8 mouse cellular contexts compared by ENCODE assay signal in genomic region chr15:41162793-41163192, GRCm38 (mm10).
DNase-seq lines count a peak whose midpoint lies in the region; ATAC-seq lines count a peak whose summit lies in the region.

No protein-coding gene starts in this region.

- H3K27me3 ChIP-seq in hindbrain, embryonic 10.5 days (ENCODE audit: insufficient read depth, poor library complexity, severe bottlenecking) = no peaks in the 10 kb centered on the region
- H3K27me3 ChIP-seq in hindbrain, embryonic 13.5 days = no peaks in the 10 kb centered on the region
- H3K27me3 ChIP-seq in embryonic facial prominence, embryonic 10.5 days (replicated peaks; ENCODE audit: low read depth, poor library complexity, severe bottlenecking) = no peaks in the 10 kb centered on the region
- H3K27me3 ChIP-seq in stomach, embryonic 16.5 days (ENCODE audit: control insufficient read depth, insufficient read depth, low read length) = no peaks in the 10 kb centered on the region

- H3K36me3 ChIP-seq in hindbrain, embryonic 10.5 days = no peaks in the 10 kb centered on the region
- no peaks in the 10 kb centered on the region for H3K36me3 ChIP-seq in hindbrain, embryonic 13.5 days
- no peaks in the 10 kb centered on the region for H3K36me3 ChIP-seq in embryonic facial prominence, embryonic 10.5 days (replicated peaks)
- H3K36me3 ChIP-seq in stomach, embryonic 16.5 days (ENCODE audit: control insufficient read depth, insufficient read depth, low read length) = no peaks in the 10 kb centered on the region

- WGBS in hindbrain, embryonic 10.5 days = 6% methylated on average over 8 of the region's 8 CpGs
- 9% methylated on average over 8 of the region's 8 CpGs for WGBS in hindbrain, embryonic 13.5 days
- WGBS in embryonic facial prominence, embryonic 10.5 days = 5% methylated on average over 8 of the region's 8 CpGs
- 4% methylated on average over 8 of the region's 8 CpGs for WGBS in stomach, embryonic 16.5 days

- no peak overlapping the region for H3K4me2 ChIP-seq in hindbrain, embryonic 13.5 days
- peak overlapping the region; percentile 36; the same call in 1 of the 2 replicates for H3K4me2 ChIP-seq in stomach, embryonic 16.5 days (ENCODE audit: low read depth, low read length)

- ATAC-seq in hindbrain, embryonic 13.5 days (ENCODE audit: low FRiP score) = no peak
- peak; percentile 89 for ATAC-seq in megakaryocyte-erythroid progenitor cell, adult 5-6 weeks (replicated peaks; ENCODE audit: low FRiP score, low TSS enrichment, poor library complexity, severe bottlenecking)
- ATAC-seq in stomach, embryonic 16.5 days (ENCODE audit: insufficient read depth, low FRiP score) = no peak

- H3K9me3 ChIP-seq in hindbrain, embryonic 10.5 days = no peaks in the 10 kb centered on the region
- no peaks in the 10 kb centered on the region for H3K9me3 ChIP-seq in hindbrain, embryonic 13.5 days
- H3K9me3 ChIP-seq in embryonic facial prominence, embryonic 10.5 days = no peaks in the 10 kb centered on the region
- no peaks in the 10 kb centered on the region for H3K9me3 ChIP-seq in stomach, embryonic 16.5 days (replicated peaks; ENCODE audit: control insufficient read depth, low read length)

- no peak overlapping the region for H3K4me3 ChIP-seq in hindbrain, embryonic 10.5 days
- H3K4me3 ChIP-seq in hindbrain, embryonic 13.5 days = no peak overlapping the region
- H3K4me3 ChIP-seq in embryonic facial prominence, embryonic 10.5 days = no peak overlapping the region
- no peak overlapping the region for H3K4me3 ChIP-seq in stomach, embryonic 16.5 days (replicated peaks; ENCODE audit: low read length)

- no peak overlapping the region for H3K9ac ChIP-seq in hindbrain, embryonic 13.5 days
- no peak overlapping the region for H3K9ac ChIP-seq in stomach, embryonic 16.5 days (ENCODE audit: low read length)

- H3K4me1 ChIP-seq in hindbrain, embryonic 10.5 days (replicated peaks) = no peaks in the 10 kb centered on the region
- H3K4me1 ChIP-seq in hindbrain, embryonic 13.5 days (replicated peaks) = no peaks in the 10 kb centered on the region; the same call in 1 of the 2 replicates
- peaks cover 4% of the 10 kb centered on the region; the same call in 1 of the 2 replicates for H3K4me1 ChIP-seq in embryonic facial prominence, embryonic 10.5 days
- peaks cover 5% of the 10 kb centered on the region; the same call in 1 of the 2 replicates for H3K4me1 ChIP-seq in stomach, embryonic 16.5 days (ENCODE audit: control insufficient read depth, insufficient read depth, low read length)

- DNase-seq in hindbrain, embryonic 10.5 days (ENCODE audit: low spot score) = peak; percentile 47
- peak; percentile 72 for DNase-seq in R1 (ENCODE audit: low read depth, low spot score)
- DNase-seq in embryonic facial prominence, embryonic 10.5 days (ENCODE audit: low spot score) = peak; percentile 53
- peak; percentile 53 for DNase-seq in heart, postnatal 4 days
- peak; percentile 51 to 63 for DNase-seq in layer of hippocampus, postnatal 10 days (ENCODE audit: low spot score in 2 of 2)

- H3K27ac ChIP-seq in hindbrain, embryonic 10.5 days = no peak overlapping the region
- H3K27ac ChIP-seq in hindbrain, embryonic 13.5 days = no peak overlapping the region
- no peak overlapping the region for H3K27ac ChIP-seq in embryonic facial prominence, embryonic 10.5 days (replicated peaks)
- H3K27ac ChIP-seq in stomach, embryonic 16.5 days (ENCODE audit: low read length) = no peak overlapping the region
